ENCODE assay signal across 8 mouse cellular contexts in the genomic region with DNA sequence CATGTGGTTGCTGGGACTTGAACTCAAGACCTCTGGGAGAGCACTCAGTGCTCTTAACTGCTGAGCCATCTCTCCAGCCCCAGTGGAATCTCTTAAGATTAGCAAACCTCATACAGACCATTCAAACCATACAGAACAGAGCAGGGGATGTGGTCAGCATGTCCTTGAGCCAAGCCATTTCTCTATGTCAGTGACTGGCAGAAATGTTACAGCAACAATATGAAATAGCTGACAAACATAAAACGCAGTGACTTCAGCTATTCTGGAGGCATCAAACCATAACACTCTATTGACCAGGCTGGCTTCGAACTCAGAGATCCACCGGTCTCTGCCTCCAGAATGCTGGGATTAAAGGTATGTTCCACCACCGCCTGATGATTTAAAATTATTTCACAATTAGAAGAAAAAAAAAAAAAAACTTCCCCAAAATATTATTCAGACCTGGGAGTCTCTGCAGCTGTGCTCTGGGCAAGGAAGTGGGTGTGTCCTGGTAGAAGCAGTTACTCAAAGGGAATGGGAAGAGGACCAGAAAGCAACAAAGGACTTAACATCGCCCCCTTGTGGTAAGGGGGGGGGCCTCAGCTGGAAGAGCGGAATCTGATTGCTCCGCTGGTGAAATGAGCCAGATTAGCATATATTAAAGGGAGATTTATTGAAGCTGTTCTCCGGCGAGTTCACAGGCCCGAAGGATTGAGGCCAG. TPM values are rescaled to one million over a fixed set of nuclear protein-coding genes. Genes with fewer than 3 reads are reported as not detected.
DNase-seq lines count a peak whose midpoint lies in the region; ATAC-seq and TF ChIP-seq lines count a peak whose summit lies in the region.

No protein-coding gene starts in this region.

- H3K27ac ChIP-seq in ES-Bruce4 (ENCODE audit: insufficient read depth, low read length): no peak overlapping the region
- H3K27ac ChIP-seq in forebrain, embryonic 14.5 days (ENCODE audit: low read depth, low read length): no peak overlapping the region
- H3K27ac ChIP-seq in neural tube, embryonic 14.5 days (ENCODE audit: low read depth, low read length): no peak overlapping the region

- no peaks in the 10 kb centered on the region for H3K4me1 ChIP-seq in ES-Bruce4 (ENCODE audit: control insufficient read depth, insufficient read depth, low read length)
- H3K4me1 ChIP-seq in forebrain, embryonic 14.5 days (ENCODE audit: control insufficient read depth, insufficient read depth, low read length): no peaks in the 10 kb centered on the region; the same call in 1 of the 2 replicates
- H3K4me1 ChIP-seq in neural tube, embryonic 14.5 days (ENCODE audit: control insufficient read depth, insufficient read depth, low read length): no peaks in the 10 kb centered on the region

- peak overlapping the region; percentile 65 for H3K9ac ChIP-seq in ES-Bruce4 (ENCODE audit: low read depth, poor library complexity, severe bottlenecking)
- H3K9ac ChIP-seq in forebrain, embryonic 14.5 days (ENCODE audit: low read length): no peak overlapping the region
- no peak overlapping the region for H3K9ac ChIP-seq in neural tube, embryonic 14.5 days (replicated peaks; ENCODE audit: low read depth, low read length)

- 29% methylated on average over 10 of the region's 10 CpGs for WGBS in forebrain, embryonic 14.5 days
- WGBS in neural tube, embryonic 14.5 days: 28% methylated on average over 10 of the region's 10 CpGs

- peak; percentile 69 for TF ChIP-seq CTCF in ES-Bruce4 (IDR thresholded peaks at IDR 0.05; ENCODE audit: low read depth, low read length)

- no peak for TF ChIP-seq POLR2A in ES-Bruce4 (IDR thresholded peaks at IDR 0.05; ENCODE audit: insufficient read depth, low read length)

- no peaks in the 10 kb centered on the region for H3K9me3 ChIP-seq in ES-Bruce4 (replicated peaks; ENCODE audit: control insufficient read depth, insufficient read depth, low read length, poor library complexity, severe bottlenecking)
- H3K9me3 ChIP-seq in forebrain, embryonic 14.5 days (replicated peaks; ENCODE audit: control insufficient read depth, low read length): no peaks in the 10 kb centered on the region
- no peaks in the 10 kb centered on the region for H3K9me3 ChIP-seq in neural tube, embryonic 14.5 days (ENCODE audit: control insufficient read depth, low read length)

- intact Hi-C loops in heart, postnatal 10 days (cut with DNase I): loop anchor here (1.0 kb wide), 1 partner anchor 34 kb away; no protein-coding TSS in a partner anchor

- peak; percentile 92 for ATAC-seq in forebrain, embryonic 14.5 days
- ATAC-seq in neural tube, embryonic 14.5 days (ENCODE audit: low read depth): peak; percentile 73; the same call in 1 of the 2 replicates

- no peaks in the 10 kb centered on the region for H3K36me3 ChIP-seq in ES-Bruce4 (ENCODE audit: control insufficient read depth, insufficient read depth, low read length, poor library complexity, severe bottlenecking)
- H3K36me3 ChIP-seq in forebrain, embryonic 14.5 days (ENCODE audit: control insufficient read depth, insufficient read depth, low read length): no peaks in the 10 kb centered on the region
- H3K36me3 ChIP-seq in neural tube, embryonic 14.5 days (ENCODE audit: control insufficient read depth, insufficient read depth, low read length): no peaks in the 10 kb centered on the region

- H3K4me2 ChIP-seq in forebrain, embryonic 14.5 days (ENCODE audit: low read length): 0 out of 2 replicates have a peak overlapping the region, but pooled peaks have one; percentile 18
- H3K4me2 ChIP-seq in neural tube, embryonic 14.5 days (ENCODE audit: low read depth, low read length): peak overlapping the region; percentile 8; the same call in 1 of the 2 replicates

- H3K4me3 ChIP-seq in ES-Bruce4 (ENCODE audit: low read depth, low read length): peak overlapping the region; percentile 80
- no peak overlapping the region for H3K4me3 ChIP-seq in forebrain, embryonic 14.5 days (ENCODE audit: low read depth, low read length)
- H3K4me3 ChIP-seq in neural tube, embryonic 14.5 days (ENCODE audit: low read depth, low read length): no peak overlapping the region

- no peak for TF ChIP-seq EP300 in ES-Bruce4 (IDR thresholded peaks at IDR 0.05; ENCODE audit: insufficient read depth, low read depth, low read length)

- DNase-seq in cerebellum, adult 11 months: peak; percentile 74
- DNase-seq in forebrain, embryonic 14.5 days (ENCODE audit: low spot score): peak; percentile 90
- DNase-seq in heart, postnatal 10 days: peak; percentile 88 to 91
- DNase-seq in kidney, postnatal 4 days: peak; percentile 86 to 93
- DNase-seq in lung, adult 18-20 months: peak; percentile 83 to 88
- peak; percentile 58 for DNase-seq in testis, postnatal 14 days (ENCODE audit: low spot score)

- no peaks in the 10 kb centered on the region for H3K27me3 ChIP-seq in ES-Bruce4 (ENCODE audit: control insufficient read depth, insufficient read depth, low read length, poor library complexity, severe bottlenecking)
- no peaks in the 10 kb centered on the region for H3K27me3 ChIP-seq in forebrain, embryonic 14.5 days (replicated peaks; ENCODE audit: control insufficient read depth, insufficient read depth, low read length)
- no peaks in the 10 kb centered on the region for H3K27me3 ChIP-seq in neural tube, embryonic 14.5 days (ENCODE audit: control insufficient read depth, insufficient read depth, low read length)

RNA-seq across cellular contexts. Expression of a gene that starts 5.9 kb away (rescaled TPM):
- polyA plus RNA-seq in ES-Bruce4 (2011; ENCODE audit: insufficient read depth, insufficient read length, low read depth, missing spikeins): 15.8 and 18.3 TPM in 2 replicates
- polyA plus RNA-seq in forebrain, embryonic 14.5 days (2014; fragmentation: Nextera tagmentation; extraction: Ambion mirVana): 9.2 and 12.7 TPM in 2 replicates
- 10 to 100 TPM; 65.4 to 73.1 TPM for total RNA-seq in heart, postnatal 10 days (2021)
- 15.6 and 20.5 TPM in 2 replicates for polyA plus RNA-seq in neural tube, embryonic 14.5 days (2014; fragmentation: Nextera tagmentation; extraction: Ambion mirVana)

RNA-seq across cellular contexts. Expression of a gene that starts 43.3 kb away (rescaled TPM):
- polyA plus RNA-seq in ES-Bruce4 (2011; ENCODE audit: insufficient read depth, insufficient read length, low read depth, missing spikeins): not detected in 2 replicates
- not detected in 2 replicates for polyA plus RNA-seq in forebrain, embryonic 14.5 days (2014; fragmentation: Nextera tagmentation; extraction: Ambion mirVana)
- not detected for total RNA-seq in heart, postnatal 10 days (2021)
- not detected in 2 replicates for polyA plus RNA-seq in neural tube, embryonic 14.5 days (2014; fragmentation: Nextera tagmentation; extraction: Ambion mirVana)

RNA-seq across cellular contexts. Expression of a gene that starts 47.1 kb away (rescaled TPM):
- polyA plus RNA-seq in ES-Bruce4 (2011; ENCODE audit: insufficient read depth, insufficient read length, low read depth, missing spikeins): 6.0 and 7.9 TPM in 2 replicates
- 15.2 and 15.7 TPM in 2 replicates for polyA plus RNA-seq in forebrain, embryonic 14.5 days (2014; fragmentation: Nextera tagmentation; extraction: Ambion mirVana)
- total RNA-seq in heart, postnatal 10 days (2021): 1 to 10 TPM; 3.1 to 6.0 TPM
- 21.3 and 29.7 TPM in 2 replicates for polyA plus RNA-seq in neural tube, embryonic 14.5 days (2014; fragmentation: Nextera tagmentation; extraction: Ambion mirVana)

RNA-seq across cellular contexts. Expression of a gene that starts 51.4 kb away (rescaled TPM):
- polyA plus RNA-seq in ES-Bruce4 (2011; ENCODE audit: insufficient read depth, insufficient read length, low read depth, missing spikeins): 42.3 and 44.4 TPM in 2 replicates
- polyA plus RNA-seq in forebrain, embryonic 14.5 days (2014; fragmentation: Nextera tagmentation; extraction: Ambion mirVana): 37.2 and 41.3 TPM in 2 replicates
- 10 to 100 TPM; 11.1 to 12.5 TPM for total RNA-seq in heart, postnatal 10 days (2021)
- 58.8 and 67.0 TPM in 2 replicates for polyA plus RNA-seq in neural tube, embryonic 14.5 days (2014; fragmentation: Nextera tagmentation; extraction: Ambion mirVana)
